Mouse (Mus musculus) stomach, embryonic 14.5 days (tissue): ENCODE results near the gene Bin2. TPM values are rescaled to one million over a fixed set of nuclear protein-coding genes. Genes with fewer than 3 reads are reported as not detected.

ENCODE experiments used
- ATAC-seq: fragments of 200-750 bp; cut with Nextera tagmentation; 2 replicates; pipeline ENCODE4 v1.8.0; 2017; ENCODE audit warnings: low read depth, moderate TSS enrichment; ENCODE audit not compliant: insufficient number of reproducible peaks, insufficient read depth, low FRiP score
- H3K27ac ChIP-seq: fragments of 300-500 bp; sonication (generic); 2 replicates; pipeline ENCODE4 v1.5.1; 2014; ENCODE audit warnings: mild to moderate bottlenecking, low read length, moderate library complexity, mixed read lengths
- H3K27me3 ChIP-seq: fragments of 300-500 bp; sonication (generic); 2 replicates; pipeline ENCODE4 v1.6.1; 2014; ENCODE audit warnings: low read length, control low read depth, mixed read lengths; ENCODE audit not compliant: control insufficient read depth, insufficient read depth
- H3K36me3 ChIP-seq: fragments of 300-500 bp; sonication (generic); 2 replicates; pipeline ENCODE4 v1.6.1; 2014; ENCODE audit warnings: mild to moderate bottlenecking, control low read depth, low read length, moderate library complexity, mixed read lengths; ENCODE audit not compliant: control insufficient read depth, insufficient read depth
- H3K4me1 ChIP-seq: fragments of 300-500 bp; sonication (generic); 2 replicates; pipeline ENCODE4 v1.6.1; 2014; ENCODE audit warnings: low read length, control low read depth, mixed read lengths; ENCODE audit not compliant: control insufficient read depth, insufficient read depth
- H3K4me2 ChIP-seq: fragments of 300-500 bp; sonication (generic); replicated peaks from 2 replicates; pipeline ENCODE4 v1.6.1; 2014; ENCODE audit warnings: low read depth, low read length, control low read depth
- H3K4me3 ChIP-seq: fragments of 300-500 bp; sonication (generic); 2 replicates; pipeline ENCODE4 v1.5.1; 2014; ENCODE audit warnings: low read depth, low read length, control low read depth
- H3K9ac ChIP-seq: fragments of 300-500 bp; sonication (generic); replicated peaks from 2 replicates; pipeline ENCODE4 v1.6.1; 2014; ENCODE audit warnings: low read depth, mild to moderate bottlenecking, control low read depth, low read length, moderate library complexity, mixed read lengths
- H3K9me3 ChIP-seq: fragments of 300-500 bp; sonication (generic); 2 replicates; pipeline ENCODE4 v1.6.1; 2016; ENCODE audit warnings: low read depth, low read length, control low read depth; ENCODE audit not compliant: control insufficient read depth
- WGBS: fragments of 180-500 bp; shearing (Covaris S2); extraction: QIAGEN DNeasy Blood & Tissue Kit; methylation state at CpG from one replicate; pipeline ENCODE4 v1.1.7; 2014; 5-methylcytosine and 5-hydroxymethylcytosine counted together
- polyA plus RNA-seq: library from polyadenylated mRNA; unstranded; fragments of >200 nt; fragmentation: Nextera tagmentation; extraction: Ambion mirVana; gene quantifications from 2 replicates; pipeline ENCODE4 v1.2.1, GENCODE M21; 2014

Bin2 gene
- polyA plus RNA-seq, 1 experiment from 2014 or later: 6.6 TPM

DNA sequence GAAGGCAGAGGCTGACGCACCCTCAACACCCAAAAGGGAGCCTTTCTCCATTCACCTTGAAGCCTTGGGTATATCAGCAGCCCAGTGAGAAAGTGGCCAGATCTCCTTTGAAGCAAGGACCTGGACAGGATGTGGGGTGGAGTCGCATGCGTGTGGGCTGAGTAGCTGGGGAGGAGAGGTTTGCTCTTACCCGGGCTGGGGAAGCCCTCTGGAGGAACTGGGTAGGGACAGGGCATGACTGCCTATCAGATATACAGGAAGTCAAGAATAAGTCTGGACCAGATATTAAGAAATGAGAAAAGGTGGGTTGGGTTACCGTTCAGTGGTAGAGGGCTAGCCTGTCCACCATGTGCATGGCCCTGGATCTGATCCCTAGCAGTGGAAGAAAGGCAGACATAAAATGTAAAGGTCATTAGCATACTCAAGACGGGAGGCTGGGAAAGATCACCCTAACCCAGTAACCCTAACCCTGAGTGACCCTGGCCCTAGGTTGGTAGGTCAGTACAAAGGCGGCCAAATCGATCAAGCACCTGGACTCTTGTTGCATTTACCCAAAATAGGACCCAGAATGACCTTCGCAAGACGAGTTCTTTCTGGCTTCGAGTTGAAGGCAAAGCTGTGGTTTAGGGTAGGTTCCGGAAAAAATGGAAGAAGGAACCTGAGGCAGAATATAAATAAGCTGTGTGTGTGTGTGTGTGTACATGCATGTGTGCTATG, 37.7 kb downstream of the Bin2 start:
- ATAC-seq: no peak
- H3K9ac ChIP-seq: no peak overlapping the region
- H3K27ac ChIP-seq: no peak overlapping the region
- H3K4me2 ChIP-seq: no peak overlapping the region
- H3K27me3 ChIP-seq: peaks cover 7% of the 10 kb centered on the region; the same call in 1 of the 2 replicates
- WGBS: 82% methylated on average over 12 of the region's 12 CpGs
- H3K9me3 ChIP-seq: no peaks in the 10 kb centered on the region
- no peaks in the 10 kb centered on the region for H3K36me3 ChIP-seq
- no peak overlapping the region for H3K4me3 ChIP-seq
- H3K4me1 ChIP-seq: 0 out of 2 replicates have a peak, but pooled peaks cover 7% of the 10 kb centered on the region

DNA sequence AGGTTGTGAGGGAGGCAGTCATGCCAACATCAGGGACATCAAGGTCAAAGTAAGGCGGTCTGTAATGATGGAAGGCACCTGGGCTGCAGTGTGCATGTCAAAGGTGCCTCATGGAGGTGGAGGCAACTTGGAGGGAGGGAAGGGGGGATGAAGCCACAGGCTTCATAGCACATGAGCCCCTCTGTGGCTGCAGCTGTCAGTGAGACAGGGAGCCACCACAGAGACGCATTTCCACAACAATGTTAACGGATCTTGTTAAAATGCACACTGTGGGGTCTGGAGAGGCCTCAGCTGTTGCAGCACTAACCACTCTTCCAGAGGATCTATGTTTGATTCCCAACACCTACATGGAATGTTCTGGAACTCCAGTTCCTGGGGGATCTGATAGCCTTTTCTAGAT, 39.2 kb downstream of the Bin2 start:
- H3K36me3 ChIP-seq: no peaks in the 10 kb centered on the region
- H3K27ac ChIP-seq: no peak overlapping the region
- H3K27me3 ChIP-seq: peaks cover 4% of the 10 kb centered on the region; the same call in 1 of the 2 replicates
- 65% methylated on average over 3 of the region's 3 CpGs for WGBS
- H3K4me1 ChIP-seq: 0 out of 2 replicates have a peak, but pooled peaks cover 7% of the 10 kb centered on the region
- H3K4me3 ChIP-seq: no peak overlapping the region
- no peak overlapping the region for H3K4me2 ChIP-seq
- no peak for ATAC-seq
- no peaks in the 10 kb centered on the region for H3K9me3 ChIP-seq
- H3K9ac ChIP-seq: no peak overlapping the region

DNA sequence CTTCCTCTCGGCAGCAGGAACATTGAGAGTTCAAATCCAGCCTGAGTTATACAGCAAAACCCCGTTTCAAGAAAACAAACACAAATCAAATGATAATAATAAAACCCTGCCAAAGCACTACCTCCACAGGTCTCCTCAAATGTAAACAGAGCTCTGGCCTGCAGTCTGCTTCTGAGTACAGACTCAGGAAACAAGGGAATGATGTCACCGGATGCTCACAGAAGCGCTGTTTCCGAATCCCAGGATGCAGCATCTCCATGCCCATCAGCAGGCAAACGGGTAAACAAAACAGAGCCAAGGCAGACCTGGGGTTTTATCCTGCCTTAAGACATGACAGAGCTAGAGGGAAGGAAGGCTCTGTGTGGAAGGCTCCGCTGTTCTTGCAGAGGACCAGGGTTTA, 40.6 kb downstream of the Bin2 start:
- no peak overlapping the region for H3K27ac ChIP-seq
- H3K4me3 ChIP-seq: no peak overlapping the region
- no peak overlapping the region for H3K4me2 ChIP-seq
- H3K36me3 ChIP-seq: no peaks in the 10 kb centered on the region
- H3K27me3 ChIP-seq: no peaks in the 10 kb centered on the region
- H3K9ac ChIP-seq: no peak overlapping the region
- 36% methylated on average over 7 of the region's 7 CpGs for WGBS
- ATAC-seq: no peak
- H3K4me1 ChIP-seq: 0 out of 2 replicates have a peak, but pooled peaks cover 7% of the 10 kb centered on the region
- H3K9me3 ChIP-seq: no peaks in the 10 kb centered on the region

DNA sequence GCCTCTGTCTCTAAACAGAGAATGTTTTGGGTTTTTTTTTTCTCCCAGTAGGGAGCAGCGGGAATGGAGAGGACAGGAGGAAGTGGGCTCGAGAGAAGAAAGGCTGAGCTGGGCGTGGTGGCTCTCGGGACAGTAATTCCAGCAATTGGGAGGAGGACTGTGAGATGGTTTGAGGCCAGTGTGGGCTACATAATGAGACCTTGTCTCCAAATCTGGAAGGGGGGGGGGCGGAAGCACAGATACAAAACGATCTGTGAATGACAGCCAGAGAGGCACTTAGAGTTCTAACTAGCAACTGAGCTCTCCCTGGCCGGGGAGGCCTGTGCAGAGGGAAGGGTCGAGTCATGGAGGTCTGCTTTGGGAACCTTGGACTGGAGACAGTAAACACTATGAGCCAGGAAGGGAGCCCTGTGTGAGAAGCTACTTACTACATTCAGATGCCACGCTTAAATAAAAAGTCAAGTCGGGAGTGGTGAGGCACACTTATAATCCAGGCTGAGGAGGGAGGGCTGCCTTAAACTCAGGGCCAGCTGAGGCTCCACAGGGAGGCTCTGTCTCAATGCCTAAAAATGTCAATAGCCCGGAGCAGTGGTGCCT, 41.5 kb downstream of the Bin2 start:
- Histone ChIP-seq H3K9ac (no peak overlapping the region), H3K4me3 (no peak overlapping the region), H3K4me1 (0 out of 2 replicates have a peak, but pooled peaks cover 7% of the 10 kb centered on the region), H3K9me3 (no peaks in the 10 kb centered on the region), H3K36me3 (no peaks in the 10 kb centered on the region), H3K4me2 (no peak overlapping the region), H3K27me3 (no peaks in the 10 kb centered on the region), H3K27ac (no peak overlapping the region)
- no peak for ATAC-seq
- WGBS: 14% methylated on average over 11 of the region's 11 CpGs

DNA sequence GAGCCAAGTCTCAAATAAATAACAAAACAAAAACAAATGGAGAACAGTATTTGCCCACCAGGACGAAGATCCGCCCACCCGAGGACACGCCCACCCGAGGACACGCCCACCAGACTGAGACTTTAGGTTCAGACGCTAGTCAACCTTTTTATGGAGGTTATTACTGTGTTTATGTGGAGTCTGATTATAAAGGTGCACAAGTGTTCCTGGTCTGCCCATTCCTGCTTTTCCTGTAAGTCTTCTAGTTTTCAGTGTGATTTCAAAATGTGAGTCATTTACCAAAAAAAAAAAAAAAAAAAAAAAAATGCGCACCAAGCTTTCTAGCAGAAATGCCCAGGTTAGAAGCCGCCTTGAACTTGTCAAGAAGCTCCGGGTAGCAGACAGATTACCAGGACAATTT, 42.1 kb downstream of the Bin2 start:
- ATAC-seq: no peak

DNA sequence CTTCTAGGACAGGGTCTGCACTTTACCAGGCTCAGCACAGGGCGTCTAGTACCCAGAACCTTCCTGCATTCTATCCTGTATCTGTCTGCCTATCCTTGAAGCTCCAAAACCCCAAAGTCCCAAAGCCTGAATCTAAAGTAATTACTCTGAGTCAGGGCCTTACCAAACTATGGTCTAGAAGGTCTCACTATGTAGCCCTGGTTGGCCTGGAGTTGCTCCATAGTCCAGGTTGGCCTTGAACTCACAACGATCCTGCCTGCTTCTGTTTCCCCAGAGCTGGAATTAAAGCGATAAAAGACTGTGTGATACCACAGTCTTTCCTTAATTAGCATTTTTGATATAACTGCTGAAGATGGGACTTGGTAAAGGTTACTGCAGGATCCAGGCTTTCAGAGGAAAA, 44.9 kb downstream of the Bin2 start:
- 0 out of 2 replicates have a peak, but pooled peaks cover 7% of the 10 kb centered on the region for H3K4me1 ChIP-seq
- H3K9me3 ChIP-seq: no peaks in the 10 kb centered on the region
- no peak overlapping the region for H3K4me3 ChIP-seq
- H3K27ac ChIP-seq: no peak overlapping the region
- no peak for ATAC-seq
- 89% methylated on average over 3 of the region's 3 CpGs for WGBS
- no peak overlapping the region for H3K4me2 ChIP-seq
- H3K36me3 ChIP-seq: peaks cover 7% of the 10 kb centered on the region
- no peaks in the 10 kb centered on the region for H3K27me3 ChIP-seq
- H3K9ac ChIP-seq: no peak overlapping the region

More for the DNA sequence above, 42.1 kb downstream of the Bin2 start:
- no peak overlapping the region for H3K4me2 ChIP-seq
- no peaks in the 10 kb centered on the region for H3K36me3 ChIP-seq
- 23% methylated on average over 10 of the region's 10 CpGs for WGBS
- H3K27me3 ChIP-seq: no peaks in the 10 kb centered on the region
- H3K4me3 ChIP-seq: no peak overlapping the region
- no peak overlapping the region for H3K9ac ChIP-seq
- no peaks in the 10 kb centered on the region for H3K9me3 ChIP-seq
- 0 out of 2 replicates have a peak, but pooled peaks cover 7% of the 10 kb centered on the region for H3K4me1 ChIP-seq
- no peak overlapping the region for H3K27ac ChIP-seq

DNA sequence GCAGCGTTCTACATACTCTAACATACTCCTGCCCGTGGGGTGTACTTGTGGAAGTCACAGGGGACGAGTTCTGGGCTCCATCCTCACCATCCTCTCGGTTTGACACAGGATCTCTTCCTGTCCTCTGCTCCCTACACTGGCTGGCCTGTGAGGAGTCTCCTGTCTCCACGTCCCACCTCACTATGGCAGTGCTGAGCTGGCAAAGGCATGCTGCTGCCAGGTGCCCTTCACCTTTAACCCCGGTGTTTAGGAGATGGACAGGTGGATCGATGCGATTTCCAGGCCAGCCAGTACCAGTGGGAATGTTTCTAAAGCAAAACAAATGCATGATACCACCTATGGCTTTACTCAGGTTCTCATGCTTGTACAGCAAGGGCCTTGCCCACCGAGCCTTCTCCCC, 45.6 kb downstream of the Bin2 start:
- no peak overlapping the region for H3K9ac ChIP-seq
- ATAC-seq: no peak
- H3K4me2 ChIP-seq: no peak overlapping the region
- H3K27me3 ChIP-seq: no peaks in the 10 kb centered on the region
- WGBS: 84% methylated on average over 9 of the region's 9 CpGs
- H3K4me3 ChIP-seq: no peak overlapping the region
- no peaks in the 10 kb centered on the region for H3K9me3 ChIP-seq
- H3K36me3 ChIP-seq: peaks cover 10% of the 10 kb centered on the region
- H3K4me1 ChIP-seq: 0 out of 2 replicates have a peak, but pooled peaks cover 7% of the 10 kb centered on the region
- no peak overlapping the region for H3K27ac ChIP-seq

DNA sequence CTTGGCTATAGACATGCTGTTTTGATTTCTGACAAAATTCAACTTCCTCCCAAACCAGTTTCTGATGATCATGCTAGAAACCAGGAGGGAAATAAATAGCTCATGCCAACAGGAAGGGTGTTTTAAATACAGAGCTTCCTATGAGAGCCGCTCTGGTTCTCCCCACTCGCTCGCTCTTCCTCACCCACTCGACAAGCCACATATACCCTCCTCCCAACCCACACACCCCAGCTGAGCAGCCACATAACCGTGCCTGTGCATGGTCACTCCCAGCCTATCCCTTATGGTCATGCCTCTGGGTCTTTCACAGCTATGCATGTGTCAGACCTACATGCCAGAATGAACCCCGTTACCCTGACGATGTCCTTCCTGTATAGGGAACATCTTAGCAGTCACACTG, 47.2 kb downstream of the Bin2 start:
- Histone ChIP-seq H3K27me3 (no peaks in the 10 kb centered on the region), H3K9me3 (no peaks in the 10 kb centered on the region), H3K4me3 (no peak overlapping the region), H3K9ac (no peak overlapping the region), H3K36me3 (peaks cover 16% of the 10 kb centered on the region), H3K4me2 (no peak overlapping the region), H3K27ac (no peak overlapping the region), H3K4me1 (no peaks in the 10 kb centered on the region)
- no peak for ATAC-seq
- WGBS: 80% methylated on average over 7 of the region's 7 CpGs
